Mouse (Mus musculus) kidney, embryonic 15.5 days (tissue): Measurements from ENCODE around the gene Arpc5. TPM values are rescaled to one million over a fixed set of nuclear protein-coding genes. Genes with fewer than 3 reads are reported as not detected.

Experiments
- ATAC-seq: fragments of 200-750 bp; cut with Nextera tagmentation; replicated peaks from 2 replicates; pipeline ENCODE4 v1.8.0; 2017; ENCODE audit warnings: moderate TSS enrichment; ENCODE audit not compliant: low FRiP score
- H3K27ac ChIP-seq: fragments of 300-500 bp; sonication (generic); 2 replicates; pipeline ENCODE4 v1.5.1; 2015; ENCODE audit warnings: mild to moderate bottlenecking, inconsistent platforms
- H3K27me3 ChIP-seq: fragments of 300-500 bp; sonication (generic); 2 replicates; pipeline ENCODE4 v1.6.1; 2015; ENCODE audit warnings: inconsistent platforms
- H3K36me3 ChIP-seq: fragments of 300-500 bp; sonication (generic); 2 replicates; pipeline ENCODE4 v1.6.1; 2015; ENCODE audit warnings: inconsistent platforms
- H3K4me1 ChIP-seq: fragments of 300-500 bp; sonication (generic); 2 replicates; pipeline ENCODE4 v1.6.1; 2015; ENCODE audit warnings: inconsistent platforms
- H3K4me2 ChIP-seq: fragments of 300-500 bp; sonication (generic); 2 replicates; pipeline ENCODE4 v1.6.1; 2015; ENCODE audit warnings: moderate library complexity, mild to moderate bottlenecking, inconsistent platforms
- H3K4me3 ChIP-seq: fragments of 300-500 bp; sonication (generic); replicated peaks from 2 replicates; pipeline ENCODE4 v1.5.1; 2015; ENCODE audit warnings: mild to moderate bottlenecking, inconsistent platforms
- H3K9ac ChIP-seq: fragments of 300-500 bp; sonication (generic); 2 replicates; pipeline ENCODE4 v1.6.1; 2015; ENCODE audit warnings: mild to moderate bottlenecking, inconsistent platforms
- H3K9me3 ChIP-seq: fragments of 300-500 bp; sonication (generic); replicated peaks from 2 replicates; pipeline ENCODE4 v1.6.1; 2016; ENCODE audit warnings: inconsistent platforms
- WGBS: fragments of 180-500 bp; shearing (Covaris S2); methylation state at CpG from one replicate; pipeline ENCODE4 v1.1.7; 2015; ENCODE audit warnings: mixed read lengths; 5-methylcytosine and 5-hydroxymethylcytosine counted together
- polyA plus RNA-seq: library from polyadenylated mRNA; unstranded; fragments of >200 nt; fragmentation: Nextera tagmentation; extraction: Ambion mirVana; gene quantifications from 2 replicates; pipeline ENCODE4 v1.2.1, GENCODE M21; 2015

The Arpc5 gene
- polyA plus RNA-seq, 1 experiment from 2014 or later = 228 TPM

- no peaks in the 10 kb centered on the region for H3K36me3 ChIP-seq
- peaks cover 15% of the 10 kb centered on the region for H3K4me1 ChIP-seq
- 81% methylated on average over 7 of the region's 7 CpGs for WGBS
Observed at GRCm38 (mm10) chr1:152820911-152821695, 54.8 kb downstream of the Arpc5 start.

GRCm38 (mm10) chr1:152821746-152822145 is 55.4 kb downstream of the Arpc5 start:
- H3K4me2 ChIP-seq = no peak overlapping the region
- H3K4me1 ChIP-seq = peaks cover 15% of the 10 kb centered on the region
- no peaks in the 10 kb centered on the region for H3K9me3 ChIP-seq
- no peak overlapping the region for H3K4me3 ChIP-seq
- 87% methylated on average over 4 of the region's 4 CpGs for WGBS
- no peaks in the 10 kb centered on the region for H3K36me3 ChIP-seq
- no peaks in the 10 kb centered on the region for H3K27me3 ChIP-seq
- no peak for ATAC-seq
- no peak overlapping the region for H3K27ac ChIP-seq
- no peak overlapping the region for H3K9ac ChIP-seq

More at GRCm38 (mm10) chr1:152820911-152821695, 54.8 kb downstream of the Arpc5 start:
- H3K9ac ChIP-seq = no peak overlapping the region
- no peak overlapping the region for H3K4me3 ChIP-seq
- H3K9me3 ChIP-seq = no peaks in the 10 kb centered on the region
- no peak for ATAC-seq
- H3K4me2 ChIP-seq = no peak overlapping the region
- H3K27me3 ChIP-seq = no peaks in the 10 kb centered on the region
- H3K27ac ChIP-seq = no peak overlapping the region

GRCm38 (mm10) chr1:152824206-152824605 is 57.9 kb downstream of the Arpc5 start:
- H3K4me2 ChIP-seq = no peak overlapping the region
- peaks cover 8% of the 10 kb centered on the region for H3K4me1 ChIP-seq
- ATAC-seq = no peak
- no peaks in the 10 kb centered on the region for H3K9me3 ChIP-seq
- WGBS = 68% methylated on average over 9 of the region's 9 CpGs
- no peaks in the 10 kb centered on the region for H3K27me3 ChIP-seq
- no peak overlapping the region for H3K4me3 ChIP-seq
- no peak overlapping the region for H3K27ac ChIP-seq
- no peaks in the 10 kb centered on the region for H3K36me3 ChIP-seq
- no peak overlapping the region for H3K9ac ChIP-seq

Other genes starting within 250 kb of the Arpc5 start
- gene Apobec4, start 16.0 kb upstream of the Arpc5 start, polyA plus RNA-seq = not detected in 2 replicates
- gene Rgl1, start 191 bp upstream of the Arpc5 start, polyA plus RNA-seq = 60.6 and 63.6 TPM in 2 replicates
- gene Ncf2, start 33.7 kb downstream of the Arpc5 start, polyA plus RNA-seq = 7.8 and 9.0 TPM in 2 replicates
- 31.5 and 32.8 TPM in 2 replicates for gene Smg7, start 136.1 kb downstream of the Arpc5 start, polyA plus RNA-seq
- 0.98 and 1.9 TPM in 2 replicates for gene Nmnat2, start 188.5 kb downstream of the Arpc5 start, polyA plus RNA-seq